In the genomic region with DNA sequence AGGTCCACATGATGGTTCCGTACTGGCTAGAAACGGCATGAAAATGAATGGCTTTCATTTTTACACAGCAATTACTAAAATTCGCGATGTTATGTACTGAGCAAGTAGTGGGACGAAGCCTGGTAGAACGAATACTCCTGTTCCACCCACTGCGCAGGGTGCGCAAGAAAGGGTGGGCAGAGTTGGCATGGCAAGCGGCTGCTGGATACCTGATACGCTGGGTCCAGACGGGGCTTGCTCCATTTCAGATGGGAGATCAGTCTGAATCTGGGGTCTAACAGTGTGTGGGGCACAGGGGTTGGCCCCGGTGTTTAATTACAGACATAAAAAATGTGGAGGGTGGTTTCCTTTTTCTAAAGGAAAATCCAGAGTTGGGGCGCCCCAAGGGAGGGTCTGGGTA, we compare ENCODE assay signal across 9 mouse cellular contexts. TPM values are rescaled to one million over a fixed set of nuclear protein-coding genes. Genes with fewer than 3 reads are reported as not detected.
DNase-seq lines count a peak whose midpoint lies in the region; TF ChIP-seq lines count a peak whose summit lies in the region.
"Had no signal": no experiment of that assay in that cellular context is flagged by ENCODE, and none has a peak within 500 bp of the region (broad histone marks: within the 10 kb centered on the region; RNA-seq: fewer than 3 reads in every experiment).

No protein-coding gene starts in this region.

- no peaks in the 10 kb centered on the region for H3K36me3 ChIP-seq in limb, embryonic 10.5 days
- no peaks in the 10 kb centered on the region for H3K36me3 ChIP-seq in small intestine, adult 2 months (ENCODE audit: control insufficient read depth, insufficient read depth, low read length)

- 52% methylated on average over 13 of the region's 13 CpGs for WGBS in cerebellum, adult 2 months
- WGBS in limb, embryonic 10.5 days: 50% methylated on average over 13 of the region's 13 CpGs
- WGBS in small intestine, adult 2 months: 44% methylated on average over 13 of the region's 13 CpGs

- H3K4me3 ChIP-seq in cerebellum, adult 2 months (replicated peaks; ENCODE audit: insufficient read depth, low read depth, low read length): peak overlapping the region; percentile 35
- H3K4me3 ChIP-seq in limb, embryonic 10.5 days: peak overlapping the region; percentile 58
- H3K4me3 ChIP-seq in small intestine, adult 2 months (ENCODE audit: low read depth, low read length): peak overlapping the region; percentile 59; the same call in 1 of the 2 replicates
- H3K4me3 ChIP-seq: myocyte had no signal

- H3K27ac ChIP-seq in cerebellum, adult 2 months (ENCODE audit: insufficient read depth, low read length): no peak overlapping the region
- H3K27ac ChIP-seq in limb, embryonic 10.5 days: no peak overlapping the region
- H3K27ac ChIP-seq in small intestine, adult 2 months (ENCODE audit: insufficient read depth, low read depth, low read length): no peak overlapping the region

- H3K9me3 ChIP-seq in limb, embryonic 10.5 days (replicated peaks): no peaks in the 10 kb centered on the region

- TF ChIP-seq POLR2A in cerebellum, adult 2 months (IDR thresholded peaks at IDR 0.05; ENCODE audit: borderline replicate concordance, insufficient read depth, low read length): no peak
- no peak for TF ChIP-seq POLR2A in small intestine, adult 2 months (IDR thresholded peaks at IDR 0.05; ENCODE audit: low read depth, low read length)

- TF ChIP-seq CTCF in cerebellum, adult 2 months (IDR thresholded peaks at IDR 0.05; ENCODE audit: borderline replicate concordance, insufficient read depth, low read depth, low read length): no peak
- TF ChIP-seq CTCF in small intestine, adult 2 months (IDR thresholded peaks at IDR 0.05; ENCODE audit: extremely low read depth, insufficient read length, insufficient replicate concordance, low read depth, low read length): no peak; the same call in 1 of the 2 replicates

- peaks cover 2% of the 10 kb centered on the region for H3K27me3 ChIP-seq in cerebellum, adult 2 months (ENCODE audit: control insufficient read depth, insufficient read depth, low read length)
- H3K27me3 ChIP-seq in limb, embryonic 10.5 days (ENCODE audit: low read depth, poor library complexity, severe bottlenecking): peaks cover 96% of the 10 kb centered on the region
- peaks cover 33% of the 10 kb centered on the region for H3K27me3 ChIP-seq in small intestine, adult 2 months (ENCODE audit: control insufficient read depth, insufficient read depth, low read length)

- no peaks in the 10 kb centered on the region for H3K4me1 ChIP-seq in cerebellum, adult 2 months (ENCODE audit: control insufficient read depth, insufficient read depth, low read length)
- H3K4me1 ChIP-seq in limb, embryonic 10.5 days: peaks cover 19% of the 10 kb centered on the region
- peaks cover 9% of the 10 kb centered on the region; the same call in 1 of the 2 replicates for H3K4me1 ChIP-seq in small intestine, adult 2 months (ENCODE audit: control insufficient read depth, insufficient read depth, insufficient read length, low read length)

- no peak for DNase-seq in cerebellum, adult 2 months
- no peak for DNase-seq in cerebellum, postnatal 4 days (ENCODE audit: low spot score in 2 of 2)
- DNase-seq in right cerebral cortex, adult 18-20 months: peak; percentile 42
- no peak for DNase-seq in right cerebral cortex, postnatal 36 days (ENCODE audit: low spot score in 2 of 2)
- no peak for DNase-seq in limb, embryonic 10.5 days (ENCODE audit: low spot score)
- DNase-seq in urinary bladder, adult 18-20 months (ENCODE audit: low spot score in 2 of 2): no peak
- no peak for DNase-seq in cerebellum, postnatal 25 days

RNA-seq across cellular contexts. Expression of gene Nefh, which starts 1.3 kb away (rescaled TPM):
- polyA plus RNA-seq in cerebellum, adult 2 months (2012; rRNA removed): 197 and 273 TPM in 2 replicates
- 0.08 TPM in 1 of 2 replicates, not detected in the other for polyA plus RNA-seq in limb, embryonic 10.5 days (2016; fragmentation: Nextera tagmentation; extraction: Ambion mirVana)
- 0.19 and 0.27 TPM in 2 replicates for polyA plus RNA-seq in small intestine, adult 2 months (2012; rRNA removed)

RNA-seq across cellular contexts. Expression of gene Ap1b1, which starts 40.1 kb away (rescaled TPM):
- 180 and 181 TPM in 2 replicates for polyA plus RNA-seq in cerebellum, adult 2 months (2012; rRNA removed)
- polyA plus RNA-seq in limb, embryonic 10.5 days (2016; fragmentation: Nextera tagmentation; extraction: Ambion mirVana): 49.2 and 60.2 TPM in 2 replicates
- polyA plus RNA-seq in small intestine, adult 2 months (2012; rRNA removed): 55.8 and 96.1 TPM in 2 replicates

RNA-seq across cellular contexts. Expression of gene Thoc5, which starts 51.4 kb away (rescaled TPM):
- polyA plus RNA-seq in cerebellum, adult 2 months (2012; rRNA removed): 49.6 and 56.8 TPM in 2 replicates
- 46.3 and 47.5 TPM in 2 replicates for polyA plus RNA-seq in limb, embryonic 10.5 days (2016; fragmentation: Nextera tagmentation; extraction: Ambion mirVana)
- 7.1 and 14.1 TPM in 2 replicates for polyA plus RNA-seq in small intestine, adult 2 months (2012; rRNA removed)

Comparison
In these comparisons a context has a peak if more than half of its experiments do, and no peak if none do; other contexts are left out.
1. RNA of gene Nefh, which starts 1.3 kb away (polyA plus RNA-seq): 197 to 273 TPM in cerebellum, adult 2 months; 0.19 to 0.27 TPM in small intestine, adult 2 months and 0.08 TPM in limb, embryonic 10.5 days; every median in the first group is over 100 times any median in the second.
2. Peak in every context shown above with its lines, with median percentiles within 50 percentile points of each other: H3K4me3 ChIP-seq.